ENCODE assay signal across 8 mouse cellular contexts in genomic region chr5:34565545-34566283, GRCm38 (mm10). TPM values are rescaled to one million over a fixed set of nuclear protein-coding genes. Genes with fewer than 3 reads are reported as not detected.
DNase-seq lines count a peak whose midpoint lies in the region; ATAC-seq and TF ChIP-seq lines count a peak whose summit lies in the region.

No protein-coding gene starts in this region.

- no peak for TF ChIP-seq POLR2A in spleen, adult 2 months (IDR thresholded peaks at IDR 0.05; ENCODE audit: low read depth, low read length)

- no peak overlapping the region for H3K4me3 ChIP-seq in spleen, adult 2 months (ENCODE audit: extremely low read depth, insufficient read depth, insufficient read length)
- no peak overlapping the region; the same call in 1 of the 2 replicates for H3K4me3 ChIP-seq in liver, embryonic 15.5 days (replicated peaks)
- no peak overlapping the region for H3K4me3 ChIP-seq in stomach, embryonic 16.5 days (replicated peaks; ENCODE audit: low read length)

- H3K27ac ChIP-seq in spleen, adult 2 months (ENCODE audit: insufficient read depth, low read length) = 0 out of 2 replicates have a peak overlapping the region, but pooled peaks have one; percentile 12
- H3K27ac ChIP-seq in liver, embryonic 15.5 days (replicated peaks) = peak overlapping the region; percentile 73
- peak overlapping the region; percentile 42 for H3K27ac ChIP-seq in stomach, embryonic 16.5 days (ENCODE audit: low read length)

- no peaks in the 10 kb centered on the region for H3K27me3 ChIP-seq in spleen, adult 2 months (ENCODE audit: control insufficient read depth, insufficient read depth, low read length)
- no peaks in the 10 kb centered on the region for H3K27me3 ChIP-seq in liver, embryonic 15.5 days
- H3K27me3 ChIP-seq in stomach, embryonic 16.5 days (ENCODE audit: control insufficient read depth, insufficient read depth, low read length) = no peaks in the 10 kb centered on the region

- WGBS in spleen, adult 2 months = 69% methylated on average over 7 of the region's 7 CpGs
- 23% methylated on average over 7 of the region's 7 CpGs for WGBS in liver, embryonic 15.5 days (ENCODE audit: insufficient replicate concordance)
- WGBS in stomach, embryonic 16.5 days = 36% methylated on average over 7 of the region's 7 CpGs

- peak overlapping the region; percentile 42; the same call in 1 of the 2 replicates for H3K9ac ChIP-seq in liver, embryonic 15.5 days
- H3K9ac ChIP-seq in stomach, embryonic 16.5 days (ENCODE audit: low read length) = no peak overlapping the region

- H3K4me2 ChIP-seq in liver, embryonic 15.5 days = peak overlapping the region; percentile 57
- H3K4me2 ChIP-seq in stomach, embryonic 16.5 days (ENCODE audit: low read depth, low read length) = 0 out of 2 replicates have a peak overlapping the region, but pooled peaks have one; percentile 2

- DNase-seq in adrenal gland, postnatal 10 days = peak; percentile 67
- DNase-seq in adrenal gland, adult 8-10 months = no peak
- no peak for DNase-seq in spleen, adult 2 months (ENCODE audit: low read depth in 1 of 2, low spot score in 2 of 2)
- no peak for DNase-seq in spleen, adult 12 weeks (ENCODE audit: low spot score)
- peak; percentile 79 for DNase-seq in heart, postnatal 25 days (ENCODE audit: low spot score)
- no peak for DNase-seq in c-Kit-positive CD71-positive TER-119-positive erythroid progenitor cells, embryonic 14.5 days (ENCODE audit: low spot score)

- no peak for TF ChIP-seq CTCF in spleen, adult 2 months (IDR thresholded peaks at IDR 0.05; ENCODE audit: extremely low read depth, insufficient read depth, insufficient read length, insufficient replicate concordance)

- peaks cover 19% of the 10 kb centered on the region for H3K36me3 ChIP-seq in spleen, adult 2 months (ENCODE audit: control insufficient read depth, insufficient read depth, low read length)
- peaks cover 20% of the 10 kb centered on the region for H3K36me3 ChIP-seq in liver, embryonic 15.5 days (replicated peaks)
- H3K36me3 ChIP-seq in stomach, embryonic 16.5 days (ENCODE audit: control insufficient read depth, insufficient read depth, low read length) = no peaks in the 10 kb centered on the region

- no peaks in the 10 kb centered on the region; the same call in 1 of the 2 replicates for H3K4me1 ChIP-seq in spleen, adult 2 months (ENCODE audit: control insufficient read depth, insufficient read depth, insufficient read length)
- peaks cover 57% of the 10 kb centered on the region for H3K4me1 ChIP-seq in liver, embryonic 15.5 days (replicated peaks)
- peaks cover 14% of the 10 kb centered on the region for H3K4me1 ChIP-seq in stomach, embryonic 16.5 days (ENCODE audit: control insufficient read depth, insufficient read depth, low read length)

- peak; percentile 81 for ATAC-seq in liver, embryonic 15.5 days (ENCODE audit: insufficient read depth)
- ATAC-seq in stomach, embryonic 16.5 days (ENCODE audit: insufficient read depth, low FRiP score) = peak; percentile 82; the same call in 1 of the 2 replicates

- intact Hi-C loops in heart, postnatal 25 days (cut with DNase I) = no loop called here

- no peaks in the 10 kb centered on the region for H3K9me3 ChIP-seq in liver, embryonic 15.5 days (replicated peaks)
- H3K9me3 ChIP-seq in stomach, embryonic 16.5 days (replicated peaks; ENCODE audit: control insufficient read depth, low read length) = no peaks in the 10 kb centered on the region

RNA-seq across cellular contexts. Expression of gene Add1, which starts 7.8 kb away (rescaled TPM):
- total RNA-seq in adrenal gland, postnatal 10 days (2021) = 100 to 1,000 TPM; 135 to 182 TPM
- total RNA-seq in adrenal gland, adult 8-10 months (2022) = 100 to 1,000 TPM; 144 to 201 (median 179) TPM
- polyA plus RNA-seq in spleen, adult 2 months (2012; rRNA removed) = 152 and 170 TPM in 2 replicates
- total RNA-seq in heart, postnatal 25 days (2021) = 100 to 1,000 TPM; 125 to 136 TPM
- polyA plus RNA-seq in liver, embryonic 15.5 days (2015; fragmentation: Nextera tagmentation; extraction: Ambion mirVana) = 135 and 144 TPM in 2 replicates
- 176 and 187 TPM in 2 replicates for polyA plus RNA-seq in stomach, embryonic 16.5 days (2015; fragmentation: Nextera tagmentation; extraction: Ambion mirVana)

RNA-seq across cellular contexts. Expression of gene Sh3bp2, which starts 40.1 kb away (rescaled TPM):
- total RNA-seq in adrenal gland, postnatal 10 days (2021) = 1 to 10 TPM; 5.9 to 7.0 TPM
- total RNA-seq in adrenal gland, adult 8-10 months (2022) = 10 to 100 TPM; 11.5 to 23.9 (median 17.8) TPM
- 50.7 and 51.3 TPM in 2 replicates for polyA plus RNA-seq in spleen, adult 2 months (2012; rRNA removed)
- 1 to 10 TPM; 1.7 to 3.3 TPM for total RNA-seq in heart, postnatal 25 days (2021)
- 3.7 and 5.5 TPM in 2 replicates for polyA plus RNA-seq in liver, embryonic 15.5 days (2015; fragmentation: Nextera tagmentation; extraction: Ambion mirVana)
- 5.8 and 7.0 TPM in 2 replicates for polyA plus RNA-seq in stomach, embryonic 16.5 days (2015; fragmentation: Nextera tagmentation; extraction: Ambion mirVana)

RNA-seq across cellular contexts. Expression of gene Tnip2, which starts 51.9 kb away (rescaled TPM):
- total RNA-seq in adrenal gland, postnatal 10 days (2021) = 10 to 100 TPM; 10.6 to 16.1 TPM
- total RNA-seq in adrenal gland, adult 8-10 months (2022) = 10 to 100 TPM; 16.3 to 32.3 (median 24.3) TPM
- 23.3 and 27.4 TPM in 2 replicates for polyA plus RNA-seq in spleen, adult 2 months (2012; rRNA removed)
- total RNA-seq in heart, postnatal 25 days (2021) = 1 to 10 TPM; 6.3 to 7.2 TPM
- polyA plus RNA-seq in liver, embryonic 15.5 days (2015; fragmentation: Nextera tagmentation; extraction: Ambion mirVana) = 5.5 and 5.9 TPM in 2 replicates
- 29.2 and 31.6 TPM in 2 replicates for polyA plus RNA-seq in stomach, embryonic 16.5 days (2015; fragmentation: Nextera tagmentation; extraction: Ambion mirVana)

Comparison
In these comparisons a context has a peak if more than half of its experiments do, and no peak if none do; other contexts are left out.
1. DNase-seq: peak in adrenal gland, postnatal 10 days (single experiment) and heart, postnatal 25 days (single experiment); none in adrenal gland, adult 8-10 months (single experiment), spleen, adult 2 months (0 of 2), spleen, adult 12 weeks (single experiment) and c-Kit-positive CD71-positive TER-119-positive erythroid progenitor cells, embryonic 14.5 days (single experiment).
2. H3K27ac ChIP-seq: peak in every context shown above with its lines; median percentile 73 in liver, embryonic 15.5 days; 42 in stomach, embryonic 16.5 days; 12 in spleen, adult 2 months.